Comparison of ENCODE assay signal across 12 mouse cellular contexts in genomic region chr5:113565101-113565854, GRCm38 (mm10).
"Had no signal": no experiment of that assay in that cellular context is flagged by ENCODE, and none has a peak within 500 bp of the region (broad histone marks: within the 10 kb centered on the region; RNA-seq: fewer than 3 reads in every experiment).

No protein-coding gene starts in this region.

- H3K27ac ChIP-seq: kidney, embryonic 15.5 days; limb, embryonic 12.5 days; liver, embryonic 13.5 days; midbrain, embryonic 13.5 days had no signal

- H3K4me3 ChIP-seq: kidney, embryonic 15.5 days; limb, embryonic 12.5 days; liver, embryonic 13.5 days; midbrain, embryonic 13.5 days had no signal

- DNase-seq: kidney, postnatal 14 days; layer of hippocampus, postnatal 36 days; liver; liver, embryonic 13.5 days; liver, postnatal 0 days; right cerebral cortex, postnatal 4 days; spleen, adult 18-20 months; thymus, adult 18-20 months; thymus, postnatal 36 days had no signal
